In genomic region chr3:28723534-28723933, GRCm38 (mm10) we compare ENCODE assay signal across 13 mouse cellular contexts. TPM values are rescaled to one million over a fixed set of nuclear protein-coding genes. Genes with fewer than 3 reads are reported as not detected.
DNase-seq lines count a peak whose midpoint lies in the region; ATAC-seq and TF ChIP-seq lines count a peak whose summit lies in the region.
"Had no signal": no experiment of that assay in that cellular context is flagged by ENCODE, and none has a peak within 500 bp of the region (broad histone marks: within the 10 kb centered on the region; RNA-seq: fewer than 3 reads in every experiment).

No protein-coding gene starts in this region.

- H3K9ac ChIP-seq in kidney, postnatal 0 days (ENCODE audit: low read depth, low read length) = no peak overlapping the region
- no peak overlapping the region for H3K9ac ChIP-seq in kidney, embryonic 16.5 days (replicated peaks; ENCODE audit: low read length)
- H3K9ac ChIP-seq: hindbrain, embryonic 15.5 days; lung, embryonic 15.5 days had no signal

- no peak for TF ChIP-seq POLR2A in thymus, adult 2 months (IDR thresholded peaks at IDR 0.05; ENCODE audit: control insufficient read depth, extremely low read depth, insufficient read depth, low read length, poor library complexity)
- TF ChIP-seq POLR2A in brain, embryonic 14.5 days (IDR thresholded peaks at IDR 0.05; ENCODE audit: borderline replicate concordance, extremely low read depth, insufficient read depth, insufficient read length, poor library complexity, severe bottlenecking) = no peak

- TF ChIP-seq CTCF in kidney, postnatal 0 days (IDR thresholded peaks at IDR 0.05; ENCODE audit: low read depth) = peak; percentile 44
- no peak for TF ChIP-seq CTCF in thymus, adult 2 months (IDR thresholded peaks at IDR 0.05; ENCODE audit: borderline replicate concordance, control insufficient read depth, extremely low read depth, insufficient read depth, low read length, poor library complexity)
- TF ChIP-seq CTCF in brain, embryonic 14.5 days (IDR thresholded peaks at IDR 0.05; ENCODE audit: borderline replicate concordance, extremely low read depth, insufficient read depth, insufficient read length) = peak; percentile 31; the same call in 1 of the 2 replicates

- no peak overlapping the region for H3K4me3 ChIP-seq in kidney, postnatal 0 days (replicated peaks; ENCODE audit: low read depth, low read length)
- H3K4me3 ChIP-seq in kidney, embryonic 16.5 days (ENCODE audit: low read length) = no peak overlapping the region
- no peak overlapping the region for H3K4me3 ChIP-seq in thymus, adult 2 months (ENCODE audit: control insufficient read depth, insufficient read depth, low read length)
- H3K4me3 ChIP-seq: embryonic facial prominence, embryonic 10.5 days; hindbrain, embryonic 15.5 days; lung, embryonic 15.5 days had no signal

- H3K4me1 ChIP-seq in kidney, postnatal 0 days (replicated peaks; ENCODE audit: insufficient read depth, low read length) = no peaks in the 10 kb centered on the region
- peaks cover 7% of the 10 kb centered on the region for H3K4me1 ChIP-seq in kidney, embryonic 16.5 days (ENCODE audit: insufficient read depth, low read length)
- no peaks in the 10 kb centered on the region for H3K4me1 ChIP-seq in thymus, adult 2 months (replicated peaks; ENCODE audit: control insufficient read depth, insufficient read depth, low read length)
- H3K4me1 ChIP-seq: embryonic facial prominence, embryonic 10.5 days; hindbrain, embryonic 15.5 days had no signal

- no peaks in the 10 kb centered on the region for H3K27me3 ChIP-seq in kidney, postnatal 0 days (ENCODE audit: insufficient read depth, low read length)
- H3K27me3 ChIP-seq in kidney, embryonic 16.5 days (ENCODE audit: insufficient read depth, low read length) = no peaks in the 10 kb centered on the region
- H3K27me3 ChIP-seq in thymus, adult 2 months (ENCODE audit: control insufficient read depth, insufficient read depth, low read length) = no peaks in the 10 kb centered on the region
- H3K27me3 ChIP-seq: hindbrain, embryonic 15.5 days; lung, embryonic 15.5 days had no signal

- H3K9me3 ChIP-seq in kidney, postnatal 0 days (replicated peaks; ENCODE audit: low read length) = no peaks in the 10 kb centered on the region
- peaks cover 3% of the 10 kb centered on the region; the same call in 1 of the 2 replicates for H3K9me3 ChIP-seq in kidney, embryonic 16.5 days (ENCODE audit: low read length)
- H3K9me3 ChIP-seq: embryonic facial prominence, embryonic 10.5 days; hindbrain, embryonic 15.5 days; lung, embryonic 15.5 days had no signal

- no peak for DNase-seq in kidney, postnatal 0 days (ENCODE audit: low spot score)
- DNase-seq in thymus, adult 2 months = peak; percentile 4
- no peak for DNase-seq in thymus, postnatal 36 days
- DNase-seq in brain, embryonic 14.5 days (ENCODE audit: low read depth) = no peak
- peak; percentile 31 for DNase-seq in thymus, postnatal 4 days
- DNase-seq: adrenal gland, postnatal 36 days; cerebellum, adult 11-12 months; heart, postnatal 10 days had no signal

- WGBS in kidney, postnatal 0 days = 61% methylated on average over 6 of the region's 6 CpGs
- 69% methylated on average over 6 of the region's 6 CpGs for WGBS in kidney, embryonic 16.5 days
- WGBS in thymus, adult 2 months = 68% methylated on average over 6 of the region's 6 CpGs

- H3K27ac ChIP-seq in kidney, postnatal 0 days = no peak overlapping the region
- no peak overlapping the region for H3K27ac ChIP-seq in kidney, embryonic 16.5 days (ENCODE audit: low read length)
- no peak overlapping the region for H3K27ac ChIP-seq in thymus, adult 2 months (ENCODE audit: control insufficient read depth, insufficient read depth, low read length)
- H3K27ac ChIP-seq: embryonic facial prominence, embryonic 10.5 days; hindbrain, embryonic 15.5 days; lung, embryonic 15.5 days had no signal

- no peak overlapping the region for H3K4me2 ChIP-seq in kidney, postnatal 0 days (ENCODE audit: low read length)
- H3K4me2 ChIP-seq in kidney, embryonic 16.5 days (replicated peaks; ENCODE audit: low read depth, low read length) = no peak overlapping the region
- H3K4me2 ChIP-seq: hindbrain, embryonic 15.5 days; lung, embryonic 15.5 days had no signal

- ATAC-seq in kidney, postnatal 0 days (replicated peaks; ENCODE audit: low FRiP score, low read depth) = no peak
- ATAC-seq in kidney, embryonic 16.5 days (ENCODE audit: low FRiP score, low TSS enrichment) = no peak
- no peak for ATAC-seq in inflammation-experienced regulatory T-cells, adult 6 months

- no peaks in the 10 kb centered on the region for H3K36me3 ChIP-seq in kidney, postnatal 0 days (ENCODE audit: insufficient read depth, low read length)
- H3K36me3 ChIP-seq in kidney, embryonic 16.5 days (ENCODE audit: insufficient read depth, low read length) = no peaks in the 10 kb centered on the region
- no peaks in the 10 kb centered on the region for H3K36me3 ChIP-seq in thymus, adult 2 months (ENCODE audit: control insufficient read depth, insufficient read depth, low read length)
- H3K36me3 ChIP-seq: embryonic facial prominence, embryonic 10.5 days; hindbrain, embryonic 15.5 days; lung, embryonic 15.5 days had no signal

RNA-seq across cellular contexts. Expression of gene Slc2a2, which starts 25.8 kb away (rescaled TPM):
- 45.8 and 48.8 TPM in 2 replicates for polyA plus RNA-seq in kidney, postnatal 0 days (2015; fragmentation: Nextera tagmentation; extraction: Ambion mirVana)
- 26.3 and 28.6 TPM in 2 replicates for polyA plus RNA-seq in kidney, embryonic 16.5 days (2015; fragmentation: Nextera tagmentation; extraction: Ambion mirVana)
- 0.08 and 0.28 TPM in 2 replicates for polyA plus RNA-seq in thymus, adult 2 months (2012; rRNA removed)
- 0.01 and 0.15 TPM in 2 replicates for polyA plus RNA-seq in brain, embryonic 14.5 days (2012; rRNA removed)
- polyA plus RNA-seq in inflammation-experienced regulatory T-cells, adult 6 months (2017; shearing (Covaris generic)) = under 1 TPM; 0.21 to 0.38 (median 0.27) TPM

RNA-seq across cellular contexts. Expression of gene Eif5a2, which starts 57.5 kb away (rescaled TPM):
- polyA plus RNA-seq in kidney, postnatal 0 days (2015; fragmentation: Nextera tagmentation; extraction: Ambion mirVana) = 8.7 and 9.0 TPM in 2 replicates
- polyA plus RNA-seq in kidney, embryonic 16.5 days (2015; fragmentation: Nextera tagmentation; extraction: Ambion mirVana) = 8.4 and 8.6 TPM in 2 replicates
- 1.7 and 1.9 TPM in 2 replicates for polyA plus RNA-seq in thymus, adult 2 months (2012; rRNA removed)
- polyA plus RNA-seq in brain, embryonic 14.5 days (2012; rRNA removed) = 7.0 and 9.0 TPM in 2 replicates
- polyA plus RNA-seq in inflammation-experienced regulatory T-cells, adult 6 months (2017; shearing (Covaris generic)) = 1 to 10 TPM; 4.2 to 7.2 (median 5.6) TPM

Comparison
In these comparisons a context has a peak if more than half of its experiments do, and no peak if none do; other contexts are left out.
1. DNase-seq: peak in thymus, adult 2 months (single experiment) and thymus, postnatal 4 days (single experiment); none in kidney, postnatal 0 days (single experiment), thymus, postnatal 36 days (0 of 2) and brain, embryonic 14.5 days (single experiment).
2. RNA of gene Slc2a2, which starts 25.8 kb away (polyA plus RNA-seq): 45.8 to 48.8 TPM in kidney, postnatal 0 days and 26.3 to 28.6 TPM in kidney, embryonic 16.5 days; 0.21 to 0.38 TPM in inflammation-experienced regulatory T-cells, adult 6 months, 0.08 to 0.28 TPM in thymus, adult 2 months and 0.01 to 0.15 TPM in brain, embryonic 14.5 days; every median in the first group is over 10 times any median in the second.